ENCODE assay signal across 10 mouse cellular contexts in the genomic region with DNA sequence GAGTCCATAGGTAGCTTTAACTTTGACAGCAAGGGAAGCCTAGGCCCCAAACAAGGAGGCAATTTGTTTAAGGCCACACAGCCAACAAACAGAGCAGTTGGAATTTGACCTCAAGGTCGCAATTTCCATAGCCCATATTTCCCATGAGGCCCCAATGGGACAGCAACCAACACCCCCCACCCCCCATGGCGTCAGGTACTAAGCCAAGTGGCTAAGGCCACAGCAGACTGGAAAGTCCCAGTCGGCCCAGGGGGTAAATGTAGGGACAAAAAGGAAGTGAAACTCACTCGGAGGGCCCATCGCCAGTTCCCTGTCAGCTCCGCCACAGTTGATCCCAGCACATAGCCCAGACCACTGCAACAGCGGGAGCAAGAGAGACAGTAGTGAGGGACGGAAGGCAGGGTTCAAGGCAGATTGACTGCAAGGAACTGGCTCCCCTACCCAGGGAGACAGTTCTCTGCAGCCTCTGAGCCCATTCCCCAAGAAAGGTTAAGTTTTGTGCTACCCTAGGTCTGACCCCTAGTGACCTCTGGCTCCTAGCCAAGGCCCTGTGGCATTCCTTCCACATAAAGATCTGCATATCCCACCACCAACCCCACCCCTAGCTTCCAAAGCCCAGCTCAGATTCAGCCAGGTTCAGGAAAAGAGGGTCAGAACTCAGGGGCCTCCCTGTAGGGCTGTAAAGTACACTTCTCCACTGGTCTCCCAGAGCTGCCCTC. TPM values are rescaled to one million over a fixed set of nuclear protein-coding genes. Genes with fewer than 3 reads are reported as not detected.
A peak's percentile ranks its signal among the peaks of the same experiment; 100 is the strongest.
DNase-seq lines count a peak whose midpoint lies in the region; ATAC-seq lines count a peak whose summit lies in the region.
"Had no signal": no experiment of that assay in that cellular context is flagged by ENCODE, and none has a peak within 500 bp of the region (broad histone marks: within the 10 kb centered on the region; RNA-seq: fewer than 3 reads in every experiment).

No protein-coding gene starts in this region.

- no peaks in the 10 kb centered on the region for H3K36me3 ChIP-seq in embryonic facial prominence, embryonic 15.5 days
- no peaks in the 10 kb centered on the region for H3K36me3 ChIP-seq in midbrain, embryonic 10.5 days
- H3K36me3 ChIP-seq: limb, embryonic 13.5 days had no signal

- H3K4me3 ChIP-seq in embryonic facial prominence, embryonic 15.5 days (replicated peaks): no peak overlapping the region
- H3K4me3 ChIP-seq in midbrain, embryonic 10.5 days: no peak overlapping the region
- H3K4me3 ChIP-seq: limb, embryonic 13.5 days had no signal

- WGBS in embryonic facial prominence, embryonic 15.5 days: 45% methylated on average over 8 of the region's 8 CpGs
- 78% methylated on average over 8 of the region's 8 CpGs for WGBS in midbrain, embryonic 10.5 days

- H3K27me3 ChIP-seq in embryonic facial prominence, embryonic 15.5 days: no peaks in the 10 kb centered on the region
- H3K27me3 ChIP-seq in midbrain, embryonic 10.5 days (ENCODE audit: low read depth, poor library complexity, severe bottlenecking): no peaks in the 10 kb centered on the region
- H3K27me3 ChIP-seq: limb, embryonic 13.5 days had no signal

- no peak overlapping the region for H3K9ac ChIP-seq in embryonic facial prominence, embryonic 15.5 days
- H3K9ac ChIP-seq: limb, embryonic 13.5 days had no signal

- ATAC-seq in embryonic facial prominence, embryonic 15.5 days (ENCODE audit: insufficient number of reproducible peaks, low FRiP score, low TSS enrichment, low read depth): 0 out of 2 replicates have a peak, but pooled peaks have one; percentile 32

- no peaks in the 10 kb centered on the region for H3K9me3 ChIP-seq in embryonic facial prominence, embryonic 15.5 days (replicated peaks)
- no peaks in the 10 kb centered on the region for H3K9me3 ChIP-seq in midbrain, embryonic 10.5 days (replicated peaks)
- H3K9me3 ChIP-seq: limb, embryonic 13.5 days had no signal

- H3K27ac ChIP-seq in embryonic facial prominence, embryonic 15.5 days (replicated peaks): no peak overlapping the region
- no peak overlapping the region for H3K27ac ChIP-seq in midbrain, embryonic 10.5 days (replicated peaks)
- H3K27ac ChIP-seq: limb, embryonic 13.5 days had no signal

- H3K4me1 ChIP-seq in embryonic facial prominence, embryonic 15.5 days: no peaks in the 10 kb centered on the region
- H3K4me1 ChIP-seq in midbrain, embryonic 10.5 days: peaks cover 9% of the 10 kb centered on the region
- H3K4me1 ChIP-seq: limb, embryonic 13.5 days had no signal

- no peak overlapping the region for H3K4me2 ChIP-seq in embryonic facial prominence, embryonic 15.5 days (replicated peaks)
- H3K4me2 ChIP-seq: limb, embryonic 13.5 days had no signal

- DNase-seq in ovary, postnatal 36 days (ENCODE audit: low spot score): peak; percentile 18
- no peak for DNase-seq in ovary, adult 18-20 months (ENCODE audit: low spot score)
- DNase-seq in kidney, postnatal 25 days: peak; percentile 45 to 72
- DNase-seq in spleen, adult 18-20 months: peak; percentile 63 to 69
- no peak for DNase-seq in midbrain, embryonic 10.5 days (ENCODE audit: low spot score)
- no peak for DNase-seq in retina, postnatal 1 day
- no peak for DNase-seq in left cerebral cortex, adult 8-10 months (ENCODE audit: low spot score in 2 of 2)

RNA-seq across cellular contexts. Expression of gene Spns3, which starts 12.1 kb away (rescaled TPM):
- polyA plus RNA-seq in embryonic facial prominence, embryonic 15.5 days (2015; fragmentation: Nextera tagmentation; extraction: Ambion mirVana): 0.53 and 0.95 TPM in 2 replicates
- 0.06 TPM in 1 of 2 replicates, not detected in the other for polyA plus RNA-seq in midbrain, embryonic 10.5 days (2016; fragmentation: Nextera tagmentation; extraction: Ambion mirVana)
- total RNA-seq in left cerebral cortex, adult 8-10 months (2022): 1 to 10 TPM in 1 of 4 experiments, under 1 TPM in 3; 0.32 to 1.1 (median 0.68) TPM
- polyA plus RNA-seq: forebrain, embryonic 11.5 days had no signal

RNA-seq across cellular contexts. Expression of gene Spns2, which starts 48.5 kb away (rescaled TPM):
- polyA plus RNA-seq in embryonic facial prominence, embryonic 15.5 days (2015; fragmentation: Nextera tagmentation; extraction: Ambion mirVana): 11.8 and 12.0 TPM in 2 replicates
- 2.1 and 2.9 TPM in 2 replicates for polyA plus RNA-seq in midbrain, embryonic 10.5 days (2016; fragmentation: Nextera tagmentation; extraction: Ambion mirVana)
- total RNA-seq in left cerebral cortex, adult 8-10 months (2022): 10 to 100 TPM; 47.3 to 55.4 (median 51.1) TPM

Comparison
In these comparisons a context has a peak if more than half of its experiments do, and no peak if none do; other contexts are left out.
1. DNase-seq: peak in ovary, postnatal 36 days (single experiment), kidney, postnatal 25 days (2 of 2) and spleen, adult 18-20 months (2 of 2); none in ovary, adult 18-20 months (single experiment), midbrain, embryonic 10.5 days (single experiment), retina, postnatal 1 day (single experiment) and left cerebral cortex, adult 8-10 months (0 of 2).